Mouse (Mus musculus) adrenal gland (tissue): Measurements from ENCODE around the gene Slc1a5.

Experiments used
- intact Hi-C: fragments of 180-260 bp; cut with DNase I; formaldehyde crosslinking; loops from one replicate; pipeline ENCODE4 v1.15.1; 2025
- long read RNA-seq, 2 experiments: library from polyadenylated mRNA; unstranded; transcript quantifications; one replicate each; pipeline ENCODE4 v2.0.0; 2020; ENCODE audit warnings: borderline replicate concordance in 1 of 2; ENCODE audit not compliant: insufficient replicate concordance in 1 of 2

Gene Slc1a5
- long read RNA-seq, experiment 1, partial matches to known transcripts = 2 of 6 reads
- long read RNA-seq, experiment 1, other reads (novel, unspliced or antisense) = 1 of 6 reads
- long read RNA-seq, experiment 2, partial matches to known transcripts = 4 of 8 reads
- long read RNA-seq, experiment 2, other reads (novel, unspliced or antisense) = 2 of 8 reads

DNA sequence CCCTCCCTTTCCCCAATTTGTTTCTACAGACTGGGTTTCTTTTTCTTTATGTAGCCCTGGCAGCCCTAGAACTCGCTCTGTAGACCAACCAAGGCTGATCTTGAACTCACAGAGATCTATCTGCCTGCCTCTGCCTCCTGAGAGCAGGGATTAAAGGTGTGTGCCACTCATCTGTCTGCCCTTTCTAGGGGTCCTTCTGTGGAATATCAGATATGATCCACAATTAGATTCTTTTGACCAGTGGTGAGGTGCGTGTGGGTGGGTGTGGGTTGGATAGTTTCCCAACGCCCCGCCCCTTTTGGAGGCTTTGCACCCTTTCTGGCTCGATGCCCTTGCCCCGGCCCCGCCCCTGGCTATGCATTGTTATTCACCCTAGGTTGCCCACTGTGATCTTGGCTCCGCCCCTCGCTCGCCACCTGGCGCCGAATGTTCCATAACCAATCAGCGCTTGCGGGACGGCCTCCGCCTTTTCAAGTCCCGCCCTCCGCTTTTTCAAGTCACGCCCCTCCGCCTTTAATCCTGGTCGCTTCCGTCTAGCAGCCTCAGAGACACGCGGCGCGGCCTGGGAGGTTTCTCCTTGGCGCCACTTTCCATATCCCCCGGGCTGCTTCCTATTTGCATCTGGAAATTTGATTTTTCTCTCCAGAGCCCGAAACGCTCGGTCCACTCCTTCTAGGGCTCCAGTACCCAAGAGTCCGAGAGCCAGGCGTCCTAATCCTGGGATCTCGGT, at the start of gene Slc1a5:
Gene Slc1a5 (plus strand): TSS at position 516 of the 730 bp plus-strand sequence.
- intact Hi-C loops = no loop called here

GRCm38 (mm10) chr7:16731893-16732422, 49.2 kb upstream of the Slc1a5 start:
- intact Hi-C loops = no loop called here

GRCm38 (mm10) chr7:16737606-16738072, 43.5 kb upstream of the Slc1a5 start:
- intact Hi-C loops = no loop called here

GRCm38 (mm10) chr7:16738073-16738696, 43.0 kb upstream of the Slc1a5 start, which contains the start of gene Ap2s1:
Gene Ap2s1 (plus strand): TSS chr7:16738410.
- intact Hi-C loops = no loop called here

GRCm38 (mm10) chr7:16739056-16739604, 42.0 kb upstream of the Slc1a5 start:
- intact Hi-C loops = no loop called here

GRCm38 (mm10) chr7:16745373-16745772, 35.8 kb upstream of the Slc1a5 start:
- intact Hi-C loops = no loop called here

DNA sequence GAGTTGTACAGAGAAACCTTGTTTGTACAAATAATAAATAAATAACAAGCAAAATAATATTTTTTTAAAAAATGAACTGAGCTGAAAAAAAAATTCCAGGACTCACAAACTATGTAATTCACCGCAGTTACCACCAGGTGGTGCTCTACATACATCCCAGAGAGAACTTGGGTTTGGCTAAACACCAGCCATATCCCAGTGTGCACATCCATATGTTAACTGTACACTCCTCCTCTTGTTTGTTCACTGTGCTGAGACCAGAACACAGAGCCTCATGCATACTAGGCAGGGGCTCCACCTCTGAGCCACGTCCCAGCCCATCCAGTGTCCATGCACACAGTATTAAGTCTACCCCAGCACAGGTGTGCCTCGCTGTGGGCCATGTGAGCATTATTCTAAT, 35.0 kb upstream of the Slc1a5 start:
- intact Hi-C loops = loop anchor here (1.0 kb wide), 1 partner anchor 63 kb away; no protein-coding TSS in a partner anchor

- intact Hi-C loops = no loop called here
Measured at GRCm38 (mm10) chr7:16747656-16748055, 33.5 kb upstream of the Slc1a5 start.

GRCm38 (mm10) chr7:16752016-16752415, 29.1 kb upstream of the Slc1a5 start:
- intact Hi-C loops = no loop called here

DNA sequence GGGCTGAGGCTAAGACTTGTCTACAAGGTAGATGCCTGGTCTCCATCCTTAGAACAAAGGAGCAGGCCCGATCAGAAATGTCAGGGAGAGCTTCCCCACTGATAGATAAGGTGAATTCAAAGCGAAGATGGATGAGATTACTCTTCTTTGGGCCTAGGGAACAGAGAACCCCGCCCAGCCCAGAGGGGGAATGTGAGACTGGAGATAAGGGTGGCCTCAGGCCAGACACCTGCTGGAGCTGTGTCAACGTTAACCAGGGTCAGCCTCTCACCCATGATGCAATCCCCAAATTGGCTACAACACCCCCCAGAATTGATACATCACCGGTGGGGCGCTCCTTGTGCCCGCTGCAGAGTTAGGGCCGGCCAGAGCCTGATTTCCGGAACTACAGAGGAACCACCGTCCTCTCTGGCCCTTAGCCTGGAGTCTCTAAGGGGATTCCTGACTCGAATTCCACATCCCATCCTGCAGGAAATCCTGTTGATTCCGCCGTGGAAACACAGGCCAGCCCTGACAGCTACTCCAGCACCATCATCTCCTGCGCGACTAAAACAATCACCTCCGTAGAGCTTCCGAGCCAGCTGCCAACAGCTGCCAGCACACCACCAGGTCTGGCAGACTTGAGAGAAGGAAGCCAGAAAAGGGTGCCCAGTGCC, 25.6 kb upstream of the Slc1a5 start:
- intact Hi-C loops = no loop called here

DNA sequence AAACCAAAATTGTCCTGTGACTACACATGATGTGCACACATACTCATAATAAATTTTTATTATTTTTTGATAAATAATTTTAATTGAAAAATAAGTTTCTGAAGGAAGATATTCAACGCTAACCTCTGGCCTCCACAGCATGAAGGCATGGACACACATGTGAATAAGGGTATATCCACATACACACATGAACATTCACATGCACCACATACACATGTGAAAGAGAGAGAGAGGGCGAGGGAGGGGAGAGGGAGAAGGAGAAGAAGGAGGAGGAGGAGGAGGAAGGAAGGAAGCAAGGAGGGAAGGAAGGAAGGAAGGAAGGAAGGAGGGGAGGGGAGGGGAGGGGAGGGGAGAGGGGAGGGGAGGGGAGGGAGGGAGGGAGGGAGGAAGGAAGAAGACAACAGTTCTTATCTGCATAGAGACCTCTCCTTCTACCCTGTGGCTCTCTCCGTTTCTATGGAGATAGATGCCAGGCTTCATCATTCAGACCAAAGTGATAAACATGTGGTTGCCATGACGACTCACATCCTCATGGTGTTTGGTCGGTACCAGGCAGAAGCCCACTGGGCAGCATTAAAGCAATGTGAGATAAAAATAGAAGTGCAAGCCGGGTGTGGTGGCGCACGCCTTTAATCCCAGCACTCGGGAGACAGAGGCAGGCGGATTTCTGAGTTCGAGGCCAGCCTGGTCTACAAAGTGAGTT, 22.1 kb upstream of the Slc1a5 start:
- intact Hi-C loops = no loop called here

- intact Hi-C loops = no loop called here
Measured at GRCm38 (mm10) chr7:16760292-16760691, 20.8 kb upstream of the Slc1a5 start.

- intact Hi-C loops = no loop called here
Measured at GRCm38 (mm10) chr7:16761005-16761481, 20.1 kb upstream of the Slc1a5 start.

- intact Hi-C loops = no loop called here
Measured at GRCm38 (mm10) chr7:16761630-16762029, 19.5 kb upstream of the Slc1a5 start.

DNA sequence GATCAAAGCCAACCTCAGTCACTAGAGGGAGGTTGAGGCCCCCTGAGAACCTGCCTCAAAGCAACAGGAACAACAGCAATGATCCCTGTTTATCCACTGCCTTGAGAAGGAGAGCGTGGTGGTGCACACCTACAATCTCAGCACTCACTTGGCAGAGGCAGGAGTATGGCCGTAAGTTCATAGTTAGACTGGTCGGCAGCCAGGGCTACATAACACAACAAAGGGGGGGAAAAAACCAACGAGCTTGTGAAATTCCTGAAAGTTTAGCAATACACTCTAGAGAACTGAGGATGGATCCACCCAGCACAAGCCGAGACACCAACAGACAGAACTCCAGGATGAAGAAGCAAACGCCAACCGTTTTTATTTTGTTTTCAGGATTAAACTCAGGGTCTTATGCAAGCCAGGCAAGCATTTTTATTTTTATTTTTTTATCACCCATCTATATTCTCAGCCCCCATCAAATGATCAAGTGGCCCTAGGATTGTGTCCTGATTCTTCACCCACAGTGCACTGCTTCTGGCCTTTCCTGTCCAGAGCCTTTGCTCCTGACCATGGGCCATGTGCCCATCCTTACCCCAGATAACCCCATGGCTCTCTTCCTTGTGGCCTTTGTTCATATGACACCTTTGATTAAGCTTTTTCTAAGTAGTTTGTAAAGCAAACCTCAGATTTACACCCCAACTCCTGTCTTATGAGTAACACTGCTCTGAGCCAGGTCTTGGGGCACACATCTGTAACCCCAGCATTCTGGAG, 17.5 kb upstream of the Slc1a5 start:
- intact Hi-C loops = no loop called here

DNA sequence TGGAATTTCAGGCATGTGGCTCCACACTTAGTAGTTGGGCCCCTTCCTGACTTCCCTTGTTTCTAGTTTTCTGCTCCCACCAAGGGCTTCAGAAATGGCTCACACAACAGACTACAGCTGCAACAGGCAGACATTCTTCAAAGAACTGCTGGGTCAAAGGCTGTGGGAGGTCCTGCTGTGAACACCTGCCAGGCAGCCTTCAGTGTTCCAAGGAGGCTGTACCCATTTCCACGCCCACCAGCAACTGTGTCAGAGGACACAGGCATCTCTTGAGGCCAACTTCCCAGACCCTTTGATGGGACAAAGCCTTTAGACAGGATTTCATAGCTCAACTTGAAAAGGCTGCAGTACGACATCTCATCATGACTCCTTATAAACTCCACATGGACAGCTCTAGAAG, 14.7 kb upstream of the Slc1a5 start:
- intact Hi-C loops = no loop called here

DNA sequence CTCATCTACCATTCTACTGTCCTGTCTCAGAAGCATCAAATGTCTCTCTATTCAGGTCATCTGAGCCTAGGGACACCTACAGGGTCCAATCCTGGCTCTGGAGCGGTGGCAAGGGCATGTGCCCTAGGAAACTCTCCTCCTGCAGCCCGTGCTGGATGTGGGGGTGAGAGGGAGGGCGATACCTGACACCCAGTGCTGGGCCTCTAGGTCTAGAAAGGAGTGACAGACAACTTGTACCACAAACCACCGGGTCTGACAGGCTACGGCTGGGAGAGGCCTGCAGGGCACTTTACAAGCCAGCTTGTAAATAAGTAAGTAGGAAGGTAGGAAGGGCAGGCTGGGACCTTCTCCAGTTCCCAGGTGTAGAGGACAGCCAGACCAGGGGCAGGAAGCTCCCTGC, 5.3 kb upstream of the Slc1a5 start:
- intact Hi-C loops = no loop called here

GRCm38 (mm10) chr7:16780076-16780475, 1.1 kb upstream of the Slc1a5 start:
- intact Hi-C loops = no loop called here

DNA sequence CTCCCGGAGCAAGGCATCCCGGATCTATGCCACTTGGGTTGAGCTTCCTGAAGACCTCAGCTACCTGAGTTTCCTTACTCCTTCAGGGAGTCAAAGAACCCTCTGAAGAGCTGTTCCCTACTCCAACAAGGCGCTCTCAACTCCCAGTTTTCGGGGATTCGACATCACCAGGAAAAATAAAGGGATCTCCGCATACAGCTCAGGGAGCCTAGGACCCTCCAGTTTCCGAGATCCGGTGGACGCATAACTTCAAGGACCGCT, 345 bp downstream of the Slc1a5 start:
- intact Hi-C loops = no loop called here
